Mouse (Mus musculus) hindbrain, embryonic 11.5 days (tissue): ENCODE results near the gene Fam189a2. TPM values are rescaled to one million over a fixed set of nuclear protein-coding genes. Genes with fewer than 3 reads are reported as not detected.

Experiments used
- ATAC-seq: fragments of 200-750 bp; cut with Nextera tagmentation; 2 replicates; pipeline ENCODE4 v1.8.0; 2017; ENCODE audit warnings: mild to moderate bottlenecking, moderate TSS enrichment, moderate library complexity; ENCODE audit not compliant: low FRiP score
- DNase-seq: peaks from one replicate; pipeline ENCODE4 v3.0.0-alpha.2; 2015; ENCODE audit warnings: low spot score
- H3K27ac ChIP-seq: fragments of 300-500 bp; sonication (generic); 2 replicates; pipeline ENCODE4 v1.5.1; 2014; ENCODE audit warnings: mild to moderate bottlenecking, low read depth, low read length
- H3K27me3 ChIP-seq: fragments of 300-500 bp; sonication (generic); 2 replicates; pipeline ENCODE4 v1.6.1; 2014; ENCODE audit warnings: mild to moderate bottlenecking, low read length, moderate library complexity, mixed read lengths; ENCODE audit not compliant: control insufficient read depth, insufficient read depth
- H3K36me3 ChIP-seq: fragments of 300-500 bp; sonication (generic); 2 replicates; pipeline ENCODE4 v1.6.1; 2014; ENCODE audit warnings: mild to moderate bottlenecking, low read length, moderate library complexity, mixed read lengths; ENCODE audit not compliant: control insufficient read depth, insufficient read depth
- H3K4me1 ChIP-seq: fragments of 300-500 bp; sonication (generic); replicated peaks from 2 replicates; pipeline ENCODE4 v1.6.1; 2014; ENCODE audit warnings: low read length, mixed read lengths; ENCODE audit not compliant: control insufficient read depth, insufficient read depth
- H3K4me2 ChIP-seq: fragments of 300-500 bp; sonication (generic); replicated peaks from 2 replicates; pipeline ENCODE4 v1.6.1; 2014; ENCODE audit warnings: mild to moderate bottlenecking, low read depth, low read length
- H3K4me3 ChIP-seq: fragments of 300-500 bp; sonication (generic); 2 replicates; pipeline ENCODE4 v1.5.1; 2014; ENCODE audit warnings: low read depth, low read length
- H3K9ac ChIP-seq: fragments of 300-500 bp; sonication (generic); 2 replicates; pipeline ENCODE4 v1.6.1; 2014; ENCODE audit warnings: low read depth, low read length
- H3K9me3 ChIP-seq: fragments of 300-500 bp; sonication (generic); 2 replicates; pipeline ENCODE4 v1.6.1; 2016; ENCODE audit warnings: low read length; ENCODE audit not compliant: control insufficient read depth
- WGBS: fragments of 180-500 bp; shearing (Covaris S2); extraction: QIAGEN DNeasy Blood & Tissue Kit; methylation state at CpG from one replicate; pipeline ENCODE4 v1.1.7; 2014; 5-methylcytosine and 5-hydroxymethylcytosine counted together
- polyA plus RNA-seq: library from polyadenylated mRNA; unstranded; fragments of >200 nt; fragmentation: Nextera tagmentation; extraction: Ambion mirVana; gene quantifications from 2 replicates; pipeline ENCODE4 v1.2.1, GENCODE M21; 2014

Gene Fam189a2
- polyA plus RNA-seq, 1 experiment from 2014 or later = 0.77 TPM

DNA sequence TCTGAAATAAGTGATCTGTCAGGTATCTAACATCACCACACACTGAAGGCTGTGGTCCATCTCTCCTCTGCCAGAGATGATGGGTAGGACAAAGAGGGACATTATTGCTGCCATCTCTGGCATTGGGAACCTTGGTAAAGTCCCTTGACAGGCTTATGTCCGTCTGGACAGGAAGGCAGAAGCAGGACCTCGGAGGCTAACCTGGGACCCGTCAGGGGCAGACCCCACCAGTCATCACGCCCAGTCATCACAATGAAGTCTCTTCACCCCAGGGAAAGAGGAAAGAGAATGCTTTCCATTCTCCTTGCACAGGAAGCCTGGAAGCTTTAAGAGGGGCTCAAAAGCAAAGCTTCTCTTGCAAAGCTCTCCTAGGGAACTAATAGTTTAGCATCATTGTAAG, 82.9 kb downstream of the Fam189a2 start:
- 41% methylated on average over 4 of the region's 4 CpGs for WGBS
- peaks cover 5% of the 10 kb centered on the region; the same call in 1 of the 2 replicates for H3K4me1 ChIP-seq
- no peak overlapping the region for H3K4me2 ChIP-seq
- no peaks in the 10 kb centered on the region for H3K27me3 ChIP-seq
- no peak for ATAC-seq
- no peaks in the 10 kb centered on the region for H3K9me3 ChIP-seq
- H3K36me3 ChIP-seq = no peaks in the 10 kb centered on the region
- no peak overlapping the region for H3K27ac ChIP-seq
- DNase-seq = no peak
- H3K9ac ChIP-seq = no peak overlapping the region
- no peak overlapping the region for H3K4me3 ChIP-seq

DNA sequence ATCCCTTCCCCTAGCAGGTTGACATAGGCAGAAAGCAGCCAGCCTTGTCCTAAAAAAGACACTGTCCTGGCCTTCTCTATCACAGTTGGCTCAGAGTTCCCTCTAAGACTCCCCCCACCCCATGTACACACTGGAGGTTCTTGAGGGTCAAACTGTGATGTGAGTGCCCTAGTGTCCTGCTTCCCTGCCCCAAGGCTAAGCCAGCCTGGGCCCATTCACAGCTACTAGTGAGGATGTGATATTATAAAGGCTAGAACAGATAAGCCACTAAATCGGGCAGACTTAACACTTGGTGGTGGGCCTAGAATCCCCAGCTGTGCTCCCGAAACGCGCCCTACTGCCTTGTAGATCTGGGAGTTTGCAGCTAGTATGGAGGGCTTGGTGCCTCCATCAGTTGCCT, 84.1 kb downstream of the Fam189a2 start:
- H3K9ac ChIP-seq = no peak overlapping the region
- DNase-seq (no peak), ATAC-seq (no peak)
- H3K4me1 ChIP-seq = peaks cover 5% of the 10 kb centered on the region; the same call in 1 of the 2 replicates
- no peaks in the 10 kb centered on the region for H3K27me3 ChIP-seq
- H3K27ac ChIP-seq = no peak overlapping the region
- no peaks in the 10 kb centered on the region for H3K36me3 ChIP-seq
- H3K4me3 ChIP-seq = no peak overlapping the region
- WGBS = 76% methylated on average over 4 of the region's 4 CpGs
- no peak overlapping the region for H3K4me2 ChIP-seq
- H3K9me3 ChIP-seq = no peaks in the 10 kb centered on the region

DNA sequence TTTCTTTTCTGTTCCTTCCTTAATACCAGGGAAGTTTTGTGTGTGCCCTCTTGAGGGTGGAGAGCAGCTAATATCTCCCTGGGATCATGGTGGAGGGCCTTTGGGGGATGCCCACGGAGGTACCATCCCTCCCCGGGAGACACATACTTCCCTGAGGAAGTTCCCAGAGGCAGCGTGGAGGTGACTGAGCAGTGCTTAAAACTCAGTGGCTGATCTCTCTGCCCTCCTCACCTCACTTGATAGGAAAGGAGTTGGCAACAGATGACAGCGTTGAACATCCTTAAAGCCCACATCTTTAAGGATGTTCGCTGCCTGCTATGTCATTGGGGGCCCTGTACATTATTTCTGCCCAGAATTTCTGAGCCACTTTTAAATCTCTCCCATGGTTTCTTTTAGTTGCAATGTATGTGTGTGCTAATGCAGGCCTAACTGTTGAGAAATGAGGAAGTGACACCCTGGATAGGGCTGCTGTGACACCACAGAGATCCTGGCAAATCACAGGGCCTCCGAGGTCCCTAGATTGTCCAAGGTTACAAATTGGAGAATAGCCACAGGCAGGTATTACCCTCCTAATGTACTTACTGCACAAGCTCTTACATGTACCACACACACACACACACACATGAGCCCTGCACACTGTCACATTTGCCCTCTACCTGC, 84.7 kb downstream of the Fam189a2 start:
- H3K27me3 ChIP-seq = no peaks in the 10 kb centered on the region
- H3K36me3 ChIP-seq = no peaks in the 10 kb centered on the region
- 91% methylated on average over 6 of the region's 6 CpGs for WGBS
- H3K9me3 ChIP-seq = no peaks in the 10 kb centered on the region
- H3K27ac ChIP-seq = no peak overlapping the region
- DNase-seq (no peak), ATAC-seq (no peak)
- no peak overlapping the region for H3K9ac ChIP-seq
- H3K4me3 ChIP-seq = no peak overlapping the region
- H3K4me1 ChIP-seq = peaks cover 5% of the 10 kb centered on the region; the same call in 1 of the 2 replicates
- H3K4me2 ChIP-seq = no peak overlapping the region

DNA sequence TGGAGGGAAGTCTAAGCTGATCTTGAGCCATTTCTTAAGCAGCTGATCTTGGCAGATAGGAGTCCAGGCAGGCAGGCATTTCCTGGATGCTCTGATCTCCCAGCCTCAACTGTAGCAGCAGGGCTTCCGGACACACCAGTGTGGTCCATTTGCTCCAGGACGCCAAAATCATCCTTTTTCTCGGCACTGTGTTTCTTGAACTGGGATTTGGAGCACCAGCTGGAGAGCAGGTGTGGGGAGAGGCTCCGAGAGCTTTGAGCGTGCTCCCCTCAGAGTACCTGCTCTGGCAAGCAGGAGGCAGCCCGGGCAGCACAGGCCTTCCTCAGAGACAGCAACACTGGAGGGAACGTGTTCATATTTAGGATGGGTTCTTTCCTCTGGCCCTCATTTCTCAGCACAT, 87.9 kb downstream of the Fam189a2 start:
- H3K4me1 ChIP-seq = no peaks in the 10 kb centered on the region; the same call in 1 of the 2 replicates
- no peaks in the 10 kb centered on the region for H3K36me3 ChIP-seq
- no peak overlapping the region for H3K27ac ChIP-seq
- no peak overlapping the region for H3K4me2 ChIP-seq
- H3K9me3 ChIP-seq = no peaks in the 10 kb centered on the region
- DNase-seq (no peak), ATAC-seq (no peak)
- WGBS = 89% methylated on average over 7 of the region's 7 CpGs
- H3K27me3 ChIP-seq = no peaks in the 10 kb centered on the region
- H3K4me3 ChIP-seq = no peak overlapping the region
- no peak overlapping the region for H3K9ac ChIP-seq

DNA sequence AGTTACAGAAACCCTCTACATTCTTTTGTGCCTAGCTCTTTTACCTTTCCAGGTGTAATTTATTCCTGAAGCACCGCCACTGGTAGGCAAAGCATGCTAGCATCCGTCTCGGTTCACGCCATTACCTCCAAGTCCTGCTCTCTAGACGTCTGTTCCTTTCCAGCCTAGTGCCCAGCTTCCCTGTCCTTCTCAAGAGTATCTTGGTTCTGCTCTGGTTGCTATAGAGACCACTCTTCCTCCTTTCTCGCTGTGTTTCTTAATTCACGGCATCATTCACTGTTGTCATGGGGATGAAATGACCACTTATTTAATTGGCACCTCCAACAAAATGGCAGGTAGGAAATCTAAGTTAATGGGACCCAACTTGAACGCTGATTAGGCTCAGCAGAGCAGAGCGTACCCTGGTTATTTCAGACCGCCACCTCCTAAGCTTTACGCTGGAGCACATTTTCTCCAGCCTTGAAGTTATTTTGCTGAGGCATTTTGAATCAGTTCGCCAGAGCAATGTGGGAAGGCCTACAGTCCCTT, 89.3 kb downstream of the Fam189a2 start:
- no peak overlapping the region for H3K27ac ChIP-seq
- no peak overlapping the region for H3K4me2 ChIP-seq
- no peaks in the 10 kb centered on the region for H3K4me1 ChIP-seq
- no peaks in the 10 kb centered on the region for H3K27me3 ChIP-seq
- no peaks in the 10 kb centered on the region for H3K36me3 ChIP-seq
- WGBS = 75% methylated on average over 12 of the region's 12 CpGs
- ATAC-seq (no peak), DNase-seq (no peak)
- no peak overlapping the region for H3K9ac ChIP-seq
- no peaks in the 10 kb centered on the region for H3K9me3 ChIP-seq
- H3K4me3 ChIP-seq = no peak overlapping the region

DNA sequence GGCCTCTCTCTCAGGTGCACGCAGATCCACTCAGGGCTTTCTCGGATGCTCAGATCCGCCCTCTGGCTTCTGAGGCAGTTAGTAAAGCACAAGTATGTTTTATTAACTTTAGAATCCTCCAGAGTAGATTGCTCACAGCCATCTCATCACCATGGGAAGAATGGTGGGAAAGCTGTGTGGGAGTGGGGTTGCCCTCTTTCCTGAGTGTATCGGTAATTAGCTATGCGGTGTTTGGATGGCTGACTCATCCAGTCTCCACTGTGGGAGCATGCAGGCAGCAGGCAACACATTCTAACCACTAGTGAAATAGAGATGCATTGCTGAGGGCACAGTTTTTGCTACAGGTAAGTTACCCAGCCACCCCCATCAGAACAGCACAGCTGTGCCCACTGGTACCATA, 100.0 kb downstream of the Fam189a2 start:
- no peaks in the 10 kb centered on the region for H3K27me3 ChIP-seq
- H3K4me1 ChIP-seq = no peaks in the 10 kb centered on the region
- WGBS = 96% methylated on average over 5 of the region's 5 CpGs
- H3K4me2 ChIP-seq = no peak overlapping the region
- DNase-seq (no peak), ATAC-seq (no peak)
- no peaks in the 10 kb centered on the region for H3K36me3 ChIP-seq
- no peaks in the 10 kb centered on the region for H3K9me3 ChIP-seq
- no peak overlapping the region for H3K4me3 ChIP-seq
- H3K27ac ChIP-seq = no peak overlapping the region
- H3K9ac ChIP-seq = no peak overlapping the region

DNA sequence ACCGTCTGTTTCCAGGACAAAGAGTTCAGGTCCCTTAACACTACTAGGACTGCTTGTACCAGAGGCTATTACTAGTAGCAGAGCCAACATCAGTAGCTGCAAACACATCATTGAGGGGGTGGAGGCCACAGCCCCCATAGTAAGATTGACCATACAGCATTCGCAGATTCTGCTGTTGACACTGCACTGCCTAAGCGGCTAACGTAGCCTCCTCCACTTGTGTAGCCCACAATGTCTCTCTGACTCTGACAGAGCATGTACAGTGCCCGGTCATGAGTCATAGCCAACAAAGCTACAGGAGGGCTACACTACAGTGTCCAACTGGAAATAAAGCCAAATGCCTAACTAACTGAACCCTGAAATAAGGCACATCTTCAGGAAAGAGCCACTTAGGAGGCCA, 105.3 kb downstream of the Fam189a2 start:
- WGBS = 96% methylated on average over 5 of the region's 5 CpGs
- no peak for ATAC-seq
- Histone ChIP-seq H3K4me2 (no peak overlapping the region), H3K27me3 (no peaks in the 10 kb centered on the region), H3K36me3 (no peaks in the 10 kb centered on the region), H3K4me1 (no peaks in the 10 kb centered on the region), H3K27ac (no peak overlapping the region), H3K9me3 (no peaks in the 10 kb centered on the region), H3K4me3 (no peak overlapping the region), H3K9ac (no peak overlapping the region)
- DNase-seq = no peak

DNA sequence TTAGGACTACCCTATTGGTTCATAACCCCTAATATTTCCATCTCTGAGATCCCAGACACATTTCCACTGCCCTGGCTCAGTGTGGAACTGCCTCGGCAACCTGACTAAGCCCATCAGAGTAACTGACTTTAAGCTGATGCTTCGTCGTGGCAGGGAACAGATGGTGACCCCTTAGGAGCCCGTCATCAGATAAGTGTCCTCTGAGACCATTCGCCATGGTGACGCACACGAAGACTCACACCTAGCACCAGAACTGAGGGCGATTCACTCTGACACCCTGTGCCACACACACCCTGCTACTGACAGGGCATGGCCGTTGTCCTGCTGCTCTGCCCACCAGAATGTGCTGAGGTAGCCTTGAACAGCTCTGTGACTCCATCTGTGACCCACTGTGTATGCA, 106.0 kb downstream of the Fam189a2 start:
- no peak overlapping the region for H3K27ac ChIP-seq
- H3K4me2 ChIP-seq = no peak overlapping the region
- no peak overlapping the region for H3K4me3 ChIP-seq
- H3K27me3 ChIP-seq = no peaks in the 10 kb centered on the region
- ATAC-seq (no peak), DNase-seq (no peak)
- no peaks in the 10 kb centered on the region for H3K9me3 ChIP-seq
- H3K9ac ChIP-seq = no peak overlapping the region
- no peaks in the 10 kb centered on the region for H3K36me3 ChIP-seq
- no peaks in the 10 kb centered on the region for H3K4me1 ChIP-seq
- whole genome bisulfite sequencing = 79% methylated on average over 9 of the region's 9 CpGs

DNA sequence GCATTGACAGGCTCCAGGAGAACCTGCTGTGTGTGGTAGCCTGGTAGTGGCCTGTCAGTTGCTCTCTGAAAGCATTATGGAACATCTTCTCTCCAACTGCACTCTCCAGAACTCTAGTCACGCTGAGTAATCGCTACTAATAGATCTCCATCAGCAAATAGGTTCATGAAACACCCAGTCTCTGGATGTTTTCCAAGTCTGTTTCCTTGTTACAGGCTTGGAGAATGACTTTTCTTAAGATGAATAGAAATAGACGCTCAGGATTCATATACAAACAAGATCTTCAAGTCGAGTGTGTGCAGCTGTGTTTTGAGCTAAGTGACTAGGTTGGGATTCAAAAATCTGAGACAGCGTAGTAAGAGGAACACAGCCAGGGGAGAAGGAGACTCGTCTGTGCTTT, 106.8 kb downstream of the Fam189a2 start:
- Histone ChIP-seq H3K27ac (no peak overlapping the region), H3K27me3 (no peaks in the 10 kb centered on the region), H3K36me3 (no peaks in the 10 kb centered on the region), H3K4me3 (no peak overlapping the region), H3K4me1 (no peaks in the 10 kb centered on the region; the same call in 1 of the 2 replicates), H3K9me3 (no peaks in the 10 kb centered on the region), H3K4me2 (no peak overlapping the region), H3K9ac (no peak overlapping the region)
- ATAC-seq (no peak), DNase-seq (no peak)
- WGBS = 84% methylated on average over 6 of the region's 6 CpGs
